Mouse (Mus musculus) midbrain, postnatal 0 days (tissue): ENCODE measurements around the gene Bag3. TPM values are rescaled to one million over a fixed set of nuclear protein-coding genes. Genes with fewer than 3 reads are reported as not detected.
A peak's percentile ranks its signal among the peaks of the same experiment; 100 is the strongest.

Experiments used
- ATAC-seq: fragments of 200-750 bp; cut with Nextera tagmentation; 2 replicates; pipeline ENCODE4 v1.8.0; 2017; ENCODE audit warnings: moderate number of reproducible peaks, mild to moderate bottlenecking, moderate TSS enrichment, moderate library complexity; ENCODE audit not compliant: low FRiP score
- DNase-seq: peaks from one replicate; pipeline ENCODE4 v3.0.0-alpha.2; 2015; ENCODE audit warnings: low spot score
- H3K27ac ChIP-seq: fragments of 300-500 bp; sonication (generic); 2 replicates; pipeline ENCODE4 v1.5.1; 2014; ENCODE audit warnings: low read depth, mild to moderate bottlenecking, low read length, mixed read lengths
- H3K27me3 ChIP-seq: fragments of 300-500 bp; sonication (generic); 2 replicates; pipeline ENCODE4 v1.6.1; 2014; ENCODE audit warnings: low read length, control low read depth, mixed read lengths; ENCODE audit not compliant: insufficient read depth
- H3K36me3 ChIP-seq: fragments of 300-500 bp; sonication (generic); 2 replicates; pipeline ENCODE4 v1.6.1; 2014; ENCODE audit warnings: low read length, control low read depth, mixed read lengths; ENCODE audit not compliant: insufficient read depth
- H3K4me1 ChIP-seq: fragments of 300-500 bp; sonication (generic); 2 replicates; pipeline ENCODE4 v1.6.1; 2014; ENCODE audit warnings: mild to moderate bottlenecking, control low read depth, antibody characterized with exemption, low read length, mixed read lengths; ENCODE audit not compliant: insufficient read depth
- H3K4me2 ChIP-seq: fragments of 300-500 bp; sonication (generic); 2 replicates; pipeline ENCODE4 v1.6.1; 2014; ENCODE audit warnings: low read depth, mild to moderate bottlenecking, low read length, mixed read lengths; ENCODE audit not compliant: poor library complexity, severe bottlenecking
- H3K4me3 ChIP-seq: fragments of 300-500 bp; sonication (generic); 2 replicates; pipeline ENCODE4 v1.5.1; 2014; ENCODE audit warnings: low read depth, mild to moderate bottlenecking, low read length, moderate library complexity
- H3K9ac ChIP-seq: fragments of 300-500 bp; sonication (generic); replicated peaks from 2 replicates; pipeline ENCODE4 v1.6.1; 2014; ENCODE audit warnings: mild to moderate bottlenecking, low read length, moderate library complexity, mixed read lengths; ENCODE audit not compliant: poor library complexity, severe bottlenecking
- H3K9me3 ChIP-seq: fragments of 300-500 bp; sonication (generic); 2 replicates; pipeline ENCODE4 v1.6.1; 2016; ENCODE audit warnings: low read length, control low read depth
- CTCF ChIP-seq: IDR thresholded peaks from 2 replicates; pipeline ENCODE4 v1.5.1; 2016; ENCODE audit warnings: antibody characterized with exemption, mild to moderate bottlenecking
- WGBS: fragments of 180-500 bp; shearing (Covaris S2); extraction: QIAGEN DNeasy Blood & Tissue Kit; methylation state at CpG from one replicate; pipeline ENCODE4 v1.1.7; 2014; 5-methylcytosine and 5-hydroxymethylcytosine counted together
- polyA plus RNA-seq: library from polyadenylated mRNA; unstranded; fragments of >200 nt; fragmentation: Nextera tagmentation; extraction: Ambion mirVana; gene quantifications from 2 replicates; pipeline ENCODE4 v1.2.1, GENCODE M21; 2015
- total RNA-seq: library from RNA; depleted of rRNA; stranded (reverse); fragments of >200 nt; gene quantifications from 2 replicates; pipeline ENCODE4 v1.2.3, GENCODE M21; 2014

Gene Bag3
- total and polyA plus RNA-seq, 2 experiments from 2014 or later = 3.7 to 4.9 TPM

- Histone ChIP-seq H3K4me1 (peaks cover 10% of the 10 kb centered on the region; the same call in 1 of the 2 replicates), H3K36me3 (no peaks in the 10 kb centered on the region), H3K27me3 (no peaks in the 10 kb centered on the region), H3K9me3 (no peaks in the 10 kb centered on the region), H3K4me2 (no peak overlapping the region), H3K4me3 (no peak overlapping the region), H3K9ac (no peak overlapping the region), H3K27ac (peak overlapping the region; percentile 76)
- no peak for TF ChIP-seq CTCF
- DNase-seq (peak; percentile 84), ATAC-seq (no peak)
- 5% methylated on average over 1 of the region's 1 CpGs for WGBS
These were observed 27.1 kb downstream of the Bag3 start for GRCm38 (mm10) chr7:128550328-128551086.

- ATAC-seq (no peak), DNase-seq (no peak)
- Histone ChIP-seq H3K4me1 (peaks cover 10% of the 10 kb centered on the region; the same call in 1 of the 2 replicates), H3K27ac (peak overlapping the region; percentile 76), H3K36me3 (no peaks in the 10 kb centered on the region), H3K4me3 (no peak overlapping the region), H3K9me3 (no peaks in the 10 kb centered on the region), H3K27me3 (no peaks in the 10 kb centered on the region), H3K4me2 (no peak overlapping the region), H3K9ac (no peak overlapping the region)
- WGBS = 12% methylated on average over 3 of the region's 3 CpGs
- TF ChIP-seq CTCF = no peak
These were observed 27.7 kb downstream of the Bag3 start for GRCm38 (mm10) chr7:128551087-128551457.

GRCm38 (mm10) chr7:128553105-128553705, 29.8 kb downstream of the Bag3 start:
- Histone ChIP-seq H3K27me3 (no peaks in the 10 kb centered on the region), H3K36me3 (no peaks in the 10 kb centered on the region), H3K4me2 (no peak overlapping the region), H3K4me3 (no peak overlapping the region), H3K4me1 (peaks cover 10% of the 10 kb centered on the region; the same call in 1 of the 2 replicates), H3K27ac (no peak overlapping the region), H3K9me3 (no peaks in the 10 kb centered on the region), H3K9ac (no peak overlapping the region)
- no peak for ATAC-seq
- no peak for DNase-seq
- no peak for TF ChIP-seq CTCF
- 31% methylated on average over 3 of the region's 3 CpGs for WGBS

- no peak for ATAC-seq
- no peak for TF ChIP-seq CTCF
- no peaks in the 10 kb centered on the region for H3K36me3 ChIP-seq
- peaks cover 6% of the 10 kb centered on the region; the same call in 1 of the 2 replicates for H3K4me1 ChIP-seq
- H3K27ac ChIP-seq = no peak overlapping the region
- H3K9me3 ChIP-seq = no peaks in the 10 kb centered on the region
- DNase-seq = no peak
- no peak overlapping the region for H3K4me3 ChIP-seq
- no peak overlapping the region for H3K4me2 ChIP-seq
- 87% methylated on average over 6 of the region's 6 CpGs for WGBS
- H3K27me3 ChIP-seq = no peaks in the 10 kb centered on the region
- H3K9ac ChIP-seq = no peak overlapping the region
These were observed 31.1 kb downstream of the Bag3 start for GRCm38 (mm10) chr7:128554502-128554901.

GRCm38 (mm10) chr7:128555141-128555750, 31.8 kb downstream of the Bag3 start:
- TF ChIP-seq CTCF = no peak
- H3K4me1 ChIP-seq = peaks cover 6% of the 10 kb centered on the region; the same call in 1 of the 2 replicates
- no peak for DNase-seq
- H3K27me3 ChIP-seq = no peaks in the 10 kb centered on the region
- no peak overlapping the region for H3K9ac ChIP-seq
- no peak overlapping the region for H3K4me2 ChIP-seq
- no peaks in the 10 kb centered on the region for H3K9me3 ChIP-seq
- no peak overlapping the region for H3K4me3 ChIP-seq
- no peak for ATAC-seq
- no peaks in the 10 kb centered on the region for H3K36me3 ChIP-seq
- 89% methylated on average over 5 of the region's 5 CpGs for WGBS
- no peak overlapping the region for H3K27ac ChIP-seq

- Histone ChIP-seq H3K36me3 (no peaks in the 10 kb centered on the region), H3K4me1 (no peaks in the 10 kb centered on the region), H3K9me3 (no peaks in the 10 kb centered on the region), H3K4me2 (no peak overlapping the region), H3K9ac (no peak overlapping the region), H3K4me3 (no peak overlapping the region), H3K27ac (no peak overlapping the region), H3K27me3 (no peaks in the 10 kb centered on the region)
- no peak for ATAC-seq
- no peak for TF ChIP-seq CTCF
- DNase-seq = no peak
- WGBS = 79% methylated on average over 1 of the region's 1 CpGs
These were observed 33.6 kb downstream of the Bag3 start for GRCm38 (mm10) chr7:128556923-128557430.
